Mouse (Mus musculus) natural killer cell, adult 2 months (primary cell): Measurements from ENCODE around the gene Cfap61.

Experiments
- DNase-seq, 2 experiments: peaks; one replicate each; pipeline ENCODE4 v3.0.0; 2022; ENCODE audit warnings: low spot score in 2 of 2

The Cfap61 gene

GRCm38 (mm10) chr2:145949475-145950068 lies 15.0 kb downstream of the Cfap61 start:
- no peak for DNase-seq

- DNase-seq = no peak
Observed at GRCm38 (mm10) chr2:145950239-145950638, 15.7 kb downstream of the Cfap61 start.

GRCm38 (mm10) chr2:145952726-145953125 lies 18.1 kb downstream of the Cfap61 start:
- DNase-seq = no peak

GRCm38 (mm10) chr2:145955844-145956243 lies 21.3 kb downstream of the Cfap61 start:
- no peak for DNase-seq

- no peak for DNase-seq
Observed at GRCm38 (mm10) chr2:145956318-145956717, 21.7 kb downstream of the Cfap61 start.

- DNase-seq = no peak
Observed at GRCm38 (mm10) chr2:145957450-145957849, 22.9 kb downstream of the Cfap61 start.

GRCm38 (mm10) chr2:145958097-145958496 lies 23.5 kb downstream of the Cfap61 start:
- DNase-seq = no peak

GRCm38 (mm10) chr2:145958551-145958950 lies 24.0 kb downstream of the Cfap61 start:
- DNase-seq = no peak

GRCm38 (mm10) chr2:145961861-145962260 lies 27.3 kb downstream of the Cfap61 start:
- no peak for DNase-seq

GRCm38 (mm10) chr2:145970751-145971150 lies 36.2 kb downstream of the Cfap61 start:
- no peak for DNase-seq

GRCm38 (mm10) chr2:145971237-145972010 lies 36.8 kb downstream of the Cfap61 start:
- no peak for DNase-seq

- no peak for DNase-seq
Observed at GRCm38 (mm10) chr2:145972571-145972970, 38.0 kb downstream of the Cfap61 start.

GRCm38 (mm10) chr2:145979616-145980015 lies 45.0 kb downstream of the Cfap61 start:
- no peak for DNase-seq

- DNase-seq = no peak
Observed at GRCm38 (mm10) chr2:145980881-145981280, 46.3 kb downstream of the Cfap61 start.

- DNase-seq = no peak
Observed at GRCm38 (mm10) chr2:145981699-145982112, 47.1 kb downstream of the Cfap61 start.

GRCm38 (mm10) chr2:145982317-145983045 lies 47.9 kb downstream of the Cfap61 start:
- no peak for DNase-seq

- DNase-seq = no peak
Observed at GRCm38 (mm10) chr2:145987757-145988156, 53.2 kb downstream of the Cfap61 start.

GRCm38 (mm10) chr2:145990446-145990845 lies 55.9 kb downstream of the Cfap61 start:
- DNase-seq = no peak

GRCm38 (mm10) chr2:145996472-145996871 lies 61.9 kb downstream of the Cfap61 start:
- no peak for DNase-seq

GRCm38 (mm10) chr2:145997956-145998525 lies 63.5 kb downstream of the Cfap61 start:
- DNase-seq = no peak

- DNase-seq = no peak
Observed at GRCm38 (mm10) chr2:146008801-146009200, 74.2 kb downstream of the Cfap61 start.

- no peak for DNase-seq
Observed at GRCm38 (mm10) chr2:146009596-146010349, 75.2 kb downstream of the Cfap61 start.
